Mouse (Mus musculus) CH12.LX (cell line): ENCODE results near the gene Olfr1393. TPM values are rescaled to one million over a fixed set of nuclear protein-coding genes. Genes with fewer than 3 reads are reported as not detected.

Experiments
- DNase-seq: peaks from one replicate; pipeline ENCODE4 v3.0.0-alpha.2; 2013; ENCODE audit errors: extremely low read depth
- H3K27ac ChIP-seq: 2 replicates; pipeline ENCODE4 v1.5.1; 2012; ENCODE audit warnings: low read depth, mild to moderate bottlenecking, control low read depth, moderate library complexity; ENCODE audit not compliant: insufficient read depth
- H3K27me3 ChIP-seq: replicated peaks from 2 replicates; pipeline ENCODE3; 2012; ENCODE audit warnings: inconsistent platforms
- H3K36me3 ChIP-seq, 2 experiments: replicated peaks in 1 of 2; 2 replicates each; pipeline versions ENCODE3 to v1.6.1; 2012; ENCODE audit warnings: inconsistent platforms in 1 of 2, low read length in 1 of 2, mild to moderate bottlenecking in 1 of 2, mixed read lengths in 1 of 2, moderate library complexity in 1 of 2; ENCODE audit not compliant: control insufficient read depth in 1 of 2, insufficient read depth in 1 of 2
- H3K4me1 ChIP-seq, 2 experiments: 2 replicates each; pipeline ENCODE4 v1.6.1; 2012; ENCODE audit warnings: inconsistent platforms in 1 of 2, moderate library complexity in 1 of 2; ENCODE audit not compliant: insufficient read depth in 2 of 2, control insufficient read depth in 1 of 2
- H3K4me2 ChIP-seq: 2 replicates; pipeline ENCODE4 v1.6.1; 2012; ENCODE audit warnings: low read depth, mild to moderate bottlenecking, control low read depth; ENCODE audit not compliant: poor library complexity, insufficient read depth, severe bottlenecking
- H3K4me3 ChIP-seq, 3 experiments: fragments of 150-350 bp in 1 of 3; sonication (generic) in 1 of 3; replicated peaks in 1 of 3; 2 replicates each; pipeline versions ENCODE3 to v1.5.1; 2011 to 2012; ENCODE audit warnings: low read depth in 2 of 3, low read length in 2 of 3, mild to moderate bottlenecking in 2 of 3, moderate library complexity in 2 of 3, control low read depth in 1 of 3, improper control_type of control experiment in 1 of 3, inconsistent platforms in 1 of 3, mixed read lengths in 1 of 3; ENCODE audit not compliant: poor library complexity in 1 of 3
- H3K79me2 ChIP-seq: replicated peaks from 2 replicates; pipeline ENCODE4 v1.6.1; 2012; ENCODE audit warnings: mild to moderate bottlenecking, moderate library complexity; ENCODE audit not compliant: control insufficient read depth, poor library complexity, insufficient read depth, severe bottlenecking; ENCODE audit errors: extremely low read depth
- H3K9ac ChIP-seq: 2 replicates; pipeline ENCODE4 v1.6.1; 2012; ENCODE audit warnings: low read depth, mild to moderate bottlenecking, control low read depth, moderate library complexity; ENCODE audit not compliant: insufficient read depth
- H3K9me3 ChIP-seq: replicated peaks from 2 replicates; pipeline ENCODE3; 2012; ENCODE audit warnings: low read length, inconsistent platforms, mixed read lengths
- BHLHE40 ChIP-seq: IDR thresholded peaks from 2 replicates; pipeline ENCODE4 v1.6.1; 2011; ENCODE audit warnings: mild to moderate bottlenecking, low read depth, low read length, improper control_type of control experiment
- CHD1 ChIP-seq: IDR thresholded peaks from 2 replicates; pipeline ENCODE4 v1.6.1; 2012; ENCODE audit warnings: low read depth, low read length, improper control_type of control experiment, inconsistent platforms
- CHD2 ChIP-seq: IDR thresholded peaks from 2 replicates; pipeline ENCODE4 v1.6.1; 2011; ENCODE audit warnings: low read length, improper control_type of control experiment
- CTCF ChIP-seq, 2 experiments: IDR thresholded peaks in 1 of 2; conservative IDR thresholded peaks in 1 of 2; 2 replicates each; pipeline ENCODE4 v1.5.1; 2011 to 2012; ENCODE audit warnings: low read depth in 2 of 2, low read length in 2 of 2, improper control_type of control experiment in 1 of 2, inconsistent platforms in 1 of 2, mild to moderate bottlenecking in 1 of 2, moderate library complexity in 1 of 2
- E2F4 ChIP-seq: IDR thresholded peaks from 2 replicates; pipeline ENCODE4 v1.6.1; 2011; ENCODE audit warnings: low read depth, low read length, improper control_type of control experiment; ENCODE audit not compliant: insufficient replicate concordance
- ELF1 ChIP-seq: IDR thresholded peaks from 2 replicates; pipeline ENCODE4 v1.6.1; 2014; ENCODE audit warnings: low read depth, mild to moderate bottlenecking, inconsistent platforms, low read length, improper control_type of control experiment
- EP300 ChIP-seq: IDR thresholded peaks from 2 replicates; pipeline ENCODE4 v1.6.1; 2011; ENCODE audit warnings: low read length, improper control_type of control experiment
- ETS1 ChIP-seq: conservative IDR thresholded peaks from 2 replicates; pipeline ENCODE4 v1.6.1; 2012; ENCODE audit warnings: low read depth, mild to moderate bottlenecking, inconsistent platforms, low read length, improper control_type of control experiment, moderate library complexity
- GABPA ChIP-seq: IDR thresholded peaks from 2 replicates; pipeline ENCODE4 v1.6.1; 2012; ENCODE audit warnings: low read depth, low read length, improper control_type of control experiment, inconsistent platforms; ENCODE audit not compliant: insufficient replicate concordance
- HCFC1 ChIP-seq: IDR thresholded peaks from 2 replicates; pipeline ENCODE4 v1.6.1; 2012; ENCODE audit warnings: low read depth, mild to moderate bottlenecking, inconsistent platforms, low read length, improper control_type of control experiment
- IRF4 ChIP-seq: IDR thresholded peaks from 2 replicates; pipeline ENCODE4 v1.6.1; 2014; ENCODE audit warnings: low read depth, mild to moderate bottlenecking, inconsistent platforms, low read length, improper control_type of control experiment
- JUN ChIP-seq: IDR thresholded peaks from 2 replicates; pipeline ENCODE4 v1.6.1; 2011; ENCODE audit warnings: low read depth, mild to moderate bottlenecking, low read length, improper control_type of control experiment, moderate library complexity; ENCODE audit not compliant: insufficient read depth
- JUND ChIP-seq: conservative IDR thresholded peaks from 2 replicates; pipeline ENCODE4 v1.6.1; 2011; ENCODE audit warnings: low read depth, low read length, improper control_type of control experiment
- KAT2A ChIP-seq: IDR thresholded peaks from 2 replicates; pipeline ENCODE4 v1.6.1; 2012; ENCODE audit warnings: low read length, improper control_type of control experiment, inconsistent platforms; ENCODE audit not compliant: insufficient replicate concordance
- MAFK ChIP-seq: IDR thresholded peaks from 2 replicates; pipeline ENCODE4 v1.6.1; 2011; ENCODE audit warnings: low read length, improper control_type of control experiment; ENCODE audit not compliant: insufficient replicate concordance
- MAX ChIP-seq: IDR thresholded peaks from 2 replicates; pipeline ENCODE4 v1.6.1; 2011; ENCODE audit warnings: low read length, improper control_type of control experiment
- MAZ ChIP-seq: IDR thresholded peaks from 2 replicates; pipeline ENCODE4 v1.6.1; 2012; ENCODE audit warnings: low read depth, mild to moderate bottlenecking, inconsistent platforms, low read length, improper control_type of control experiment, moderate library complexity
- MEF2A ChIP-seq: IDR thresholded peaks from 2 replicates; pipeline ENCODE4 v1.6.1; 2014; ENCODE audit warnings: low read depth, mild to moderate bottlenecking, inconsistent platforms, low read length, improper control_type of control experiment, borderline replicate concordance
- MXI1 ChIP-seq: IDR thresholded peaks from 2 replicates; pipeline ENCODE4 v1.6.1; 2011; ENCODE audit warnings: mild to moderate bottlenecking, low read depth, low read length, improper control_type of control experiment
- MYC ChIP-seq: IDR thresholded peaks from 2 replicates; pipeline ENCODE4 v1.6.1; 2011; ENCODE audit warnings: low read depth, mild to moderate bottlenecking, improper control_type of control experiment, low read length
- NELFE ChIP-seq: IDR thresholded peaks from 2 replicates; pipeline ENCODE4 v1.6.1; 2011; ENCODE audit warnings: low read depth, low read length, improper control_type of control experiment
- NRF1 ChIP-seq: IDR thresholded peaks from 2 replicates; pipeline ENCODE4 v1.6.1; 2014; ENCODE audit warnings: low read depth, mild to moderate bottlenecking, inconsistent platforms, low read length, improper control_type of control experiment, moderate library complexity
- PAX5 ChIP-seq: IDR thresholded peaks from 2 replicates; pipeline ENCODE4 v1.6.1; 2012; ENCODE audit warnings: low read length, inconsistent platforms, mixed read lengths
- POLR2A ChIP-seq: IDR thresholded peaks from 2 replicates; pipeline ENCODE4 v1.6.1; 2011; ENCODE audit warnings: low read depth, mild to moderate bottlenecking, improper control_type of control experiment, low read length
- POLR2AphosphoS2 ChIP-seq: IDR thresholded peaks from 2 replicates; pipeline ENCODE4 v1.6.1; 2011; ENCODE audit warnings: low read depth, low read length, improper control_type of control experiment
- RAD21 ChIP-seq: IDR thresholded peaks from 2 replicates; pipeline ENCODE4 v1.6.1; 2011; ENCODE audit warnings: low read depth, mild to moderate bottlenecking, low read length, improper control_type of control experiment, moderate library complexity
- RCOR1 ChIP-seq: conservative IDR thresholded peaks from 2 replicates; pipeline ENCODE4 v1.6.1; 2012; ENCODE audit warnings: low read depth, mild to moderate bottlenecking, inconsistent platforms, low read length, improper control_type of control experiment
- SIN3A ChIP-seq: IDR thresholded peaks from 2 replicates; pipeline ENCODE4 v1.6.1; 2012; ENCODE audit warnings: low read length, improper control_type of control experiment, inconsistent platforms
- SMC3 ChIP-seq: IDR thresholded peaks from 2 replicates; pipeline ENCODE4 v1.6.1; 2011; ENCODE audit warnings: low read depth, low read length, improper control_type of control experiment
- TBP ChIP-seq: conservative IDR thresholded peaks from 2 replicates; pipeline ENCODE4 v1.6.1; 2011; ENCODE audit warnings: low read depth, low read length, improper control_type of control experiment
- TCF12 ChIP-seq: IDR thresholded peaks from 2 replicates; pipeline ENCODE4 v1.6.1; 2014; ENCODE audit warnings: low read depth, mild to moderate bottlenecking, inconsistent platforms, low read length, improper control_type of control experiment
- UBTF ChIP-seq: IDR thresholded peaks from 2 replicates; pipeline ENCODE4 v1.6.1; 2012; ENCODE audit warnings: low read depth, mild to moderate bottlenecking, inconsistent platforms, low read length, improper control_type of control experiment, moderate library complexity
- USF1 ChIP-seq: IDR thresholded peaks from 2 replicates; pipeline ENCODE4 v1.6.1; 2014; ENCODE audit warnings: low read depth, mild to moderate bottlenecking, inconsistent platforms, low read length, improper control_type of control experiment
- USF2 ChIP-seq: conservative IDR thresholded peaks from 2 replicates; pipeline ENCODE4 v1.6.1; 2011; ENCODE audit warnings: low read depth, low read length, improper control_type of control experiment
- ZC3H11A ChIP-seq: IDR thresholded peaks from 2 replicates; pipeline ENCODE4 v1.6.1; 2012; ENCODE audit warnings: low read depth, mild to moderate bottlenecking, inconsistent platforms, low read length, improper control_type of control experiment
- ZKSCAN1 ChIP-seq: IDR thresholded peaks from 2 replicates; pipeline ENCODE4 v1.6.1; 2012; ENCODE audit warnings: low read depth, inconsistent platforms, low read length, improper control_type of control experiment, borderline replicate concordance
- ZMIZ1 ChIP-seq: IDR thresholded peaks from 2 replicates; pipeline ENCODE4 v1.6.1; 2012; ENCODE audit warnings: low read depth, mild to moderate bottlenecking, inconsistent platforms, low read length, improper control_type of control experiment
- ZNF384 ChIP-seq: IDR thresholded peaks from 2 replicates; pipeline ENCODE4 v1.6.1; 2012; ENCODE audit warnings: low read depth, low read length, improper control_type of control experiment, inconsistent platforms
- dilution Hi-C: fragments of 300-500 bp; cut with MboI; formaldehyde crosslinking; loops from 2 replicates; pipeline ENCODE4 v1.14.3; 2020; ENCODE audit warnings: low sequenced_read_pairs; ENCODE audit not compliant: extremely low pct_unique_long_range_greater_than_20kb, extremely low pct_ligation_motif_present
- in situ Hi-C: fragments of 300-500 bp; cut with MboI; formaldehyde crosslinking; loops from 3 replicates; pipeline ENCODE4 v1.14.3; 2019; ENCODE audit warnings: low sequenced_read_pairs, low pct_ligation_motif_present, low pct_unique_long_range_greater_than_20kb, mixed read lengths
- polyA plus RNA-seq: library from polyadenylated mRNA; unstranded; fragments of >175 nt; gene quantifications from 2 replicates; pipeline ENCODE4 v1.2.1, GENCODE M21; 2012; ENCODE audit warnings: low read depth; ENCODE audit not compliant: insufficient read length
- total RNA-seq, 2 experiments: library from RNA; depleted of rRNA; stranded (reverse); fragments of 300-350 nt in 1 of 2; fragments of >200 nt in 1 of 2; gene quantifications; 2 replicates each; pipeline ENCODE4 v1.2.3; 2012 to 2014

Gene Olfr1393
- total and polyA plus RNA-seq, 3 experiments: 0.10 TPM; not detected in 2

DNA sequence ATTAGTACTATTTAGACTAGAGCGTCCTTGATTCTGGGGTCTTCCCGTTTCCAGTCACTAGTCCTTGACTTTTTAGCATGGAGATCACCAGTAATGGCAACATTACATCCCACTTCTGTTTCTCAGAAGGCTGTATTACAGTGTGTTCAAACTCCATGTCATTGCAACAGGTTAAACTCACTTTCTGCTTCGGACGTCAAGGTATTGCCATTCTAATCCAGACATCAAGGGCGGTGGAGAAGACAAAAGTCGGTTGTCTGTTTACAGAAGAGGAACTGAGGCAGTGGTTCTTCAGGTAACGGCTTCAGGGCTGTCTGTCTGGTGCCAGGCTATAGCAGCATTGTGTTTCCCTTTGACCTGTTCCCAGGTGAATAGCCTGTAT lies 26.7 kb upstream of the Olfr1393 start:
- in situ Hi-C loops: loop anchor here (25.0 kb wide), 1 partner anchor 139 kb away; the partner anchor contains the start of gene Olfr1396
- Histone ChIP-seq H3K4me2 (peak overlapping the region; percentile 55), H3K4me3 (peak overlapping the region; percentile 56 to 79 (median 72)), H3K36me3 (peaks cover 30 to 48% of the 10 kb centered on the region in 2 experiments), H3K79me2 (peaks cover 68% of the 10 kb centered on the region), H3K27ac (peak overlapping the region; percentile 5; the same call in 1 of the 2 replicates), H3K4me1 (peaks cover 13 to 76% of the 10 kb centered on the region in 2 experiments), H3K9ac (peak overlapping the region; percentile 83), H3K9me3 (no peaks in the 10 kb centered on the region)
- dilution Hi-C loops: no loop called here
- TF ChIP-seq ZMIZ1 (peak; percentile 45; the same call in 1 of the 2 replicates), JUN (no peak), RAD21 (no peak), ZKSCAN1 (no peak), PAX5 (no peak), NELFE (no peak), BHLHE40 (no peak), NRF1 (no peak), TCF12 (0 out of 2 replicates have a peak, but pooled peaks have one; percentile 17), MEF2A (no peak), POLR2AphosphoS2 (no peak), ZC3H11A (no peak), HCFC1 (no peak), SIN3A (0 out of 2 replicates have a peak, but pooled peaks have one; percentile 43), MAX (0 out of 2 replicates have a peak, but pooled peaks have one; percentile 27), TBP (no peak), CTCF (conservative IDR thresholded peaks at IDR 0.05 in 1 of 2, IDR thresholded peaks at IDR 0.05 in 1 of 2; ENCODE audit: low read depth in 2 of 2, low read length in 2 of 2) (no peak), RCOR1 (0 out of 2 replicates have a peak, but pooled peaks have one; percentile 42), ETS1 (no peak), IRF4 (no peak), KAT2A (0 out of 2 replicates have a peak, but pooled peaks have one; percentile 30), ELF1 (no peak), EP300 (peak; percentile 32; the same call in 1 of the 2 replicates), CHD1 (peak; percentile 84; the same call in 1 of the 2 replicates), USF1 (no peak), MXI1 (peak; percentile 51; the same call in 1 of the 2 replicates), UBTF (no peak), E2F4 (no peak), JUND (no peak), SMC3 (no peak), GABPA (no peak), CHD2 (no peak), ZNF384 (no peak), MAFK (no peak), MYC (no peak), POLR2A (no peak), USF2 (no peak), MAZ (0 out of 2 replicates have a peak, but pooled peaks have one; percentile 46)
- TF ChIP-seq, all 38 proteins: peak for 10
- DNase-seq: no peak
- no peaks in the 10 kb centered on the region for H3K27me3 ChIP-seq
